Mouse (Mus musculus) olfactory bulb, adult 2 months (tissue): ENCODE measurements around the gene Pgls. TPM values are rescaled to one million over a fixed set of nuclear protein-coding genes. Genes with fewer than 3 reads are reported as not detected.

ENCODE experiments used
- H3K27ac ChIP-seq: fragments of 200-500 bp; 2 replicates; pipeline ENCODE4 v1.5.1; 2012; ENCODE audit warnings: low read depth, low read length; ENCODE audit not compliant: insufficient read depth
- H3K4me1 ChIP-seq: fragments of 200-500 bp; 2 replicates; pipeline ENCODE4 v1.6.1; 2012; ENCODE audit warnings: low read length; ENCODE audit not compliant: control insufficient read depth, insufficient read depth
- H3K4me3 ChIP-seq: fragments of 200-500 bp; 2 replicates; pipeline ENCODE4 v1.5.1; 2012; ENCODE audit warnings: mild to moderate bottlenecking, low read depth, low read length, moderate library complexity; ENCODE audit not compliant: insufficient read depth
- CTCF ChIP-seq: fragments of 200-500 bp; IDR thresholded peaks from 2 replicates; pipeline ENCODE4 v1.5.1; 2012; ENCODE audit warnings: low read depth, mild to moderate bottlenecking, low read length, moderate library complexity; ENCODE audit not compliant: insufficient read depth
- POLR2A ChIP-seq: fragments of 200-500 bp; IDR thresholded peaks from 2 replicates; pipeline ENCODE4 v1.6.1; 2012; ENCODE audit warnings: mild to moderate bottlenecking, low read depth, low read length, moderate library complexity; ENCODE audit not compliant: insufficient read depth
- WGBS: fragments of 180-500 bp; shearing (Covaris S2); methylation state at CpG from one replicate; pipeline ENCODE4 v1.1.7; 2018; 5-methylcytosine and 5-hydroxymethylcytosine counted together
- polyA plus RNA-seq: library from polyadenylated mRNA; stranded (reverse); fragments of >200 nt; gene quantifications from 2 replicates; pipeline ENCODE4 v1.2.4, GENCODE M21; 2012; ENCODE audit warnings: low replicate concordance; ENCODE audit not compliant: missing spikeins, insufficient read depth, insufficient read length

Gene Pgls
- polyA plus RNA-seq, 1 experiment, result not detected

- WGBS, result 68% methylated on average over 8 of the region's 8 CpGs
- Histone ChIP-seq H3K4me1 (0 out of 2 replicates have a peak, but pooled peaks cover 4% of the 10 kb centered on the region), H3K4me3 (no peak overlapping the region), H3K27ac (no peak overlapping the region)
- TF ChIP-seq CTCF (no peak), POLR2A (no peak)
Measured at GRCm38 (mm10) chr8:71637149-71638095, 45.4 kb downstream of the Pgls start.

GRCm38 (mm10) chr8:71638321-71638720 lies 46.3 kb downstream of the Pgls start:
- Histone ChIP-seq H3K4me1 (0 out of 2 replicates have a peak, but pooled peaks cover 4% of the 10 kb centered on the region), H3K27ac (no peak overlapping the region), H3K4me3 (no peak overlapping the region)
- WGBS, result 78% methylated on average over 6 of the region's 6 CpGs
- no peak for TF ChIP-seq POLR2A
- TF ChIP-seq CTCF, result no peak

GRCm38 (mm10) chr8:71639318-71639717 lies 47.3 kb downstream of the Pgls start:
- Histone ChIP-seq H3K4me1 (no peaks in the 10 kb centered on the region), H3K27ac (no peak overlapping the region), H3K4me3 (no peak overlapping the region)
- 91% methylated on average over 4 of the region's 4 CpGs for WGBS
- TF ChIP-seq CTCF, result no peak
- TF ChIP-seq POLR2A, result no peak

GRCm38 (mm10) chr8:71645510-71645909 lies 53.5 kb downstream of the Pgls start:
- Histone ChIP-seq H3K4me3 (no peak overlapping the region), H3K27ac (no peak overlapping the region), H3K4me1 (no peaks in the 10 kb centered on the region)
- 84% methylated on average over 9 of the region's 9 CpGs for WGBS
- no peak for TF ChIP-seq CTCF
- no peak for TF ChIP-seq POLR2A

Other genes starting within 250 kb of the Pgls start
- not detected in 2 replicates for gene Use1, start 225.3 kb upstream of the Pgls start, polyA plus RNA-seq
- gene Ocel1, start 220.9 kb upstream of the Pgls start, polyA plus RNA-seq, result not detected in 2 replicates
- not detected in 2 replicates for gene Nr2f6, start 210.2 kb upstream of the Pgls start, polyA plus RNA-seq
- gene Ushbp1, start 196.4 kb upstream of the Pgls start, polyA plus RNA-seq, result not detected in 2 replicates
- gene Babam1, start 195.3 kb upstream of the Pgls start, polyA plus RNA-seq, result not detected in 2 replicates
- not detected in 2 replicates for gene Ankle1, start 186.2 kb upstream of the Pgls start, polyA plus RNA-seq
- gene Abhd8, start 128.5 kb upstream of the Pgls start, polyA plus RNA-seq, result not detected in 2 replicates
- gene Mrpl34, start 127.2 kb upstream of the Pgls start, polyA plus RNA-seq, result not detected in 2 replicates
- gene Dda1, start 123.0 kb upstream of the Pgls start, polyA plus RNA-seq, result not detected in 2 replicates
- not detected in 2 replicates for gene Ano8, start 106.2 kb upstream of the Pgls start, polyA plus RNA-seq
- gene Gtpbp3, start 104.1 kb upstream of the Pgls start, polyA plus RNA-seq, result not detected in 2 replicates
- gene Plvap, start 80.4 kb upstream of the Pgls start, polyA plus RNA-seq, result not detected in 2 replicates
- gene Ccdc194, start 66.5 kb upstream of the Pgls start, polyA plus RNA-seq, result not detected in 2 replicates
- not detected in 2 replicates for gene Bst2, start 54.7 kb upstream of the Pgls start, polyA plus RNA-seq
- not detected in 2 replicates for gene Mvb12a, start 49.3 kb upstream of the Pgls start, polyA plus RNA-seq
- not detected in 2 replicates for gene Tmem221, start 33.3 kb upstream of the Pgls start, polyA plus RNA-seq
- gene Nxnl1, start 25.6 kb upstream of the Pgls start, polyA plus RNA-seq, result not detected in 2 replicates
- gene Slc27a1, start 23.3 kb upstream of the Pgls start, polyA plus RNA-seq, result not detected in 2 replicates
- gene Fam129c, start 5.5 kb downstream of the Pgls start, polyA plus RNA-seq, result not detected in 2 replicates
- 143 TPM in 1 of 2 replicates, not detected in the other for gene Colgalt1, start 18.8 kb downstream of the Pgls start, polyA plus RNA-seq
- not detected in 2 replicates for gene Unc13a, start 79.6 kb downstream of the Pgls start, polyA plus RNA-seq
- not detected in 2 replicates for gene Jak3, start 84.1 kb downstream of the Pgls start, polyA plus RNA-seq
- not detected in 2 replicates for gene Insl3, start 97.0 kb downstream of the Pgls start, polyA plus RNA-seq
- gene B3gnt3, start 109.6 kb downstream of the Pgls start, polyA plus RNA-seq, result not detected in 2 replicates
- gene Fcho1, start 133.5 kb downstream of the Pgls start, polyA plus RNA-seq, result 90.9 TPM in 1 of 2 replicates, not detected in the other